Mouse (Mus musculus): Measurements from ENCODE around the gene Wdr45. TPM values are rescaled to one million over a fixed set of nuclear protein-coding genes. Genes with fewer than 3 reads are reported as not detected.
"Not testable (repeated sequence)": the region's sequence is repeated elsewhere in the genome, so short reads cannot be mapped to it uniquely, and the experiment has no call there.

The Wdr45 gene
- total and polyA plus RNA-seq, 2 experiments from 2014 or later, result 27.2 to 34.6 TPM

GRCm38 (mm10) chrX:7696520-7696919, 17.6 kb upstream of the Wdr45 start:
- TF ChIP-seq CTCF (IDR thresholded peaks at IDR 0.05), result no peak
- no peak for DNase-seq (ENCODE audit: low spot score)
- 39% methylated on average over 6 of the region's 6 CpGs for WGBS
- Histone ChIP-seq H3K4me1 (ENCODE audit: insufficient read depth, low read length) (no peaks in the 10 kb centered on the region), H3K4me2 (ENCODE audit: low read depth, low read length, poor library complexity, severe bottlenecking) (no peak overlapping the region; the same call in 1 of the 2 replicates), H3K27ac (ENCODE audit: low read depth, low read length) (no peak overlapping the region), H3K9me3 (ENCODE audit: low read length) (no peaks in the 10 kb centered on the region), H3K36me3 (ENCODE audit: insufficient read depth, low read length) (peaks cover 2% of the 10 kb centered on the region; the same call in 1 of the 2 replicates), H3K4me3 (ENCODE audit: low read depth, low read length) (peak overlapping the region; percentile 46; the same call in 1 of the 2 replicates), H3K9ac (replicated peaks; ENCODE audit: low read length, poor library complexity, severe bottlenecking) (no peak overlapping the region), H3K27me3 (ENCODE audit: insufficient read depth, low read length) (no peaks in the 10 kb centered on the region)
- peak; percentile 34; the same call in 1 of the 2 replicates for ATAC-seq (ENCODE audit: low FRiP score)

- H3K9me3 ChIP-seq (ENCODE audit: low read length), result no peaks in the 10 kb centered on the region
- no peak within 1 kb of the TSS for H3K27ac ChIP-seq (ENCODE audit: low read depth, low read length)
- no peaks in the 10 kb centered on the region for H3K4me1 ChIP-seq (ENCODE audit: insufficient read depth, low read length)
- DNase-seq (ENCODE audit: low spot score), result peak; percentile 97
- no peaks in the 10 kb centered on the region for H3K27me3 ChIP-seq (ENCODE audit: insufficient read depth, low read length)
- TF ChIP-seq CTCF (IDR thresholded peaks at IDR 0.05), result no peak
- H3K4me3 ChIP-seq (ENCODE audit: low read depth, low read length), result peak within 1 kb of the TSS; percentile 46
- peak; percentile 94 for ATAC-seq (ENCODE audit: low FRiP score)
- H3K36me3 ChIP-seq (ENCODE audit: insufficient read depth, low read length), result peaks cover 2% of the 10 kb centered on the region; the same call in 1 of the 2 replicates
- peak within 1 kb of the TSS; percentile 52 for H3K9ac ChIP-seq (replicated peaks; ENCODE audit: low read length, poor library complexity, severe bottlenecking)
- 9% methylated on average over 33 of the region's 33 CpGs for WGBS
- H3K4me2 ChIP-seq (ENCODE audit: low read depth, low read length, poor library complexity, severe bottlenecking), result peak within 1 kb of the TSS; percentile 48
Observed at GRCm38 (mm10) chrX:7696954-7697381, 17.2 kb upstream of the Wdr45 start, which contains the start of gene Gpkow. Gpkow (plus strand) TSS chrX:7697131.

- not testable (repeated sequence) for H3K4me1 ChIP-seq (ENCODE audit: insufficient read depth, low read length); H3K9me3 ChIP-seq (ENCODE audit: low read length); H3K27me3 ChIP-seq (ENCODE audit: insufficient read depth, low read length); ATAC-seq (ENCODE audit: low FRiP score); H3K9ac ChIP-seq (replicated peaks; ENCODE audit: low read length, poor library complexity, severe bottlenecking); H3K36me3 ChIP-seq (ENCODE audit: insufficient read depth, low read length); DNase-seq (ENCODE audit: low spot score); H3K27ac ChIP-seq (ENCODE audit: low read depth, low read length)
- peak overlapping the region; percentile 30 for H3K4me3 ChIP-seq (ENCODE audit: low read depth, low read length)
- H3K4me2 ChIP-seq (ENCODE audit: low read depth, low read length, poor library complexity, severe bottlenecking), result peak overlapping the region; percentile 37
- 31% methylated on average over 5 of the region's 12 CpGs for WGBS
Observed at GRCm38 (mm10) chrX:7713764-7714134, 384 bp upstream of the Wdr45 start.

- peak; percentile 8; the same call in 1 of the 2 replicates for TF ChIP-seq CTCF (IDR thresholded peaks at IDR 0.05)
- not testable (repeated sequence) for H3K4me3 ChIP-seq (ENCODE audit: low read depth, low read length); H3K4me2 ChIP-seq (ENCODE audit: low read depth, low read length, poor library complexity, severe bottlenecking); H3K36me3 ChIP-seq (ENCODE audit: insufficient read depth, low read length); H3K27ac ChIP-seq (ENCODE audit: low read depth, low read length); H3K9ac ChIP-seq (replicated peaks; ENCODE audit: low read length, poor library complexity, severe bottlenecking); H3K4me1 ChIP-seq (ENCODE audit: insufficient read depth, low read length); DNase-seq (ENCODE audit: low spot score); H3K27me3 ChIP-seq (ENCODE audit: insufficient read depth, low read length); ATAC-seq (ENCODE audit: low FRiP score); H3K9me3 ChIP-seq (ENCODE audit: low read length)
- 24% methylated on average over 1 of the region's 1 CpGs for WGBS
Observed at GRCm38 (mm10) chrX:7716058-7716457, 1.9 kb downstream of the Wdr45 start.

- H3K4me2 ChIP-seq (ENCODE audit: low read depth, low read length, poor library complexity, severe bottlenecking), result peak within 1 kb of the TSS; percentile 61
- H3K4me3 ChIP-seq (ENCODE audit: low read depth, low read length), result peak within 1 kb of the TSS; percentile 48
- H3K9ac ChIP-seq (replicated peaks; ENCODE audit: low read length, poor library complexity, severe bottlenecking), result peak within 1 kb of the TSS; percentile 50
- H3K36me3 ChIP-seq (ENCODE audit: insufficient read depth, low read length), result no peaks in the 10 kb centered on the region
- peak; percentile 84 for DNase-seq (ENCODE audit: low spot score)
- no peaks in the 10 kb centered on the region for H3K27me3 ChIP-seq (ENCODE audit: insufficient read depth, low read length)
- peak; percentile 86 for ATAC-seq (ENCODE audit: low FRiP score)
- no peaks in the 10 kb centered on the region for H3K9me3 ChIP-seq (ENCODE audit: low read length)
- 26% methylated on average over 22 of the region's 22 CpGs for WGBS
- no peak for TF ChIP-seq CTCF (IDR thresholded peaks at IDR 0.05)
- H3K4me1 ChIP-seq (ENCODE audit: insufficient read depth, low read length), result no peaks in the 10 kb centered on the region
- peak within 1 kb of the TSS; percentile 73 for H3K27ac ChIP-seq (ENCODE audit: low read depth, low read length)
Observed at GRCm38 (mm10) chrX:7721514-7722281, 7.6 kb downstream of the Wdr45 start, which contains the start of gene Gm45208. Gm45208 (plus strand) TSS chrX:7722245.

GRCm38 (mm10) chrX:7722282-7722611, 8.1 kb downstream of the Wdr45 start:
- 27% methylated on average over 11 of the region's 11 CpGs for WGBS
- H3K27ac ChIP-seq (ENCODE audit: low read depth, low read length), result peak overlapping the region; percentile 73
- 0 out of 2 replicates have a peak, but pooled peaks cover 3% of the 10 kb centered on the region for H3K36me3 ChIP-seq (ENCODE audit: insufficient read depth, low read length)
- no peak; the same call in 1 of the 2 replicates for ATAC-seq (ENCODE audit: low FRiP score)
- H3K4me3 ChIP-seq (ENCODE audit: low read depth, low read length), result peak overlapping the region; percentile 48
- no peaks in the 10 kb centered on the region for H3K27me3 ChIP-seq (ENCODE audit: insufficient read depth, low read length)
- peak overlapping the region; percentile 50 for H3K9ac ChIP-seq (replicated peaks; ENCODE audit: low read length, poor library complexity, severe bottlenecking)
- no peak for TF ChIP-seq CTCF (IDR thresholded peaks at IDR 0.05)
- H3K4me1 ChIP-seq (ENCODE audit: insufficient read depth, low read length), result no peaks in the 10 kb centered on the region
- H3K4me2 ChIP-seq (ENCODE audit: low read depth, low read length, poor library complexity, severe bottlenecking), result peak overlapping the region; percentile 61
- no peaks in the 10 kb centered on the region for H3K9me3 ChIP-seq (ENCODE audit: low read length)
- no peak for DNase-seq (ENCODE audit: low spot score)

Data from midbrain, postnatal 0 days (tissue).